Mouse (Mus musculus): ENCODE measurements around the gene Ccdc162. TPM values are rescaled to one million over a fixed set of nuclear protein-coding genes. Genes with fewer than 3 reads are reported as not detected.

The Ccdc162 gene
- polyA plus RNA-seq, 1 experiment from 2014 or later, result 0.70 TPM

DNA sequence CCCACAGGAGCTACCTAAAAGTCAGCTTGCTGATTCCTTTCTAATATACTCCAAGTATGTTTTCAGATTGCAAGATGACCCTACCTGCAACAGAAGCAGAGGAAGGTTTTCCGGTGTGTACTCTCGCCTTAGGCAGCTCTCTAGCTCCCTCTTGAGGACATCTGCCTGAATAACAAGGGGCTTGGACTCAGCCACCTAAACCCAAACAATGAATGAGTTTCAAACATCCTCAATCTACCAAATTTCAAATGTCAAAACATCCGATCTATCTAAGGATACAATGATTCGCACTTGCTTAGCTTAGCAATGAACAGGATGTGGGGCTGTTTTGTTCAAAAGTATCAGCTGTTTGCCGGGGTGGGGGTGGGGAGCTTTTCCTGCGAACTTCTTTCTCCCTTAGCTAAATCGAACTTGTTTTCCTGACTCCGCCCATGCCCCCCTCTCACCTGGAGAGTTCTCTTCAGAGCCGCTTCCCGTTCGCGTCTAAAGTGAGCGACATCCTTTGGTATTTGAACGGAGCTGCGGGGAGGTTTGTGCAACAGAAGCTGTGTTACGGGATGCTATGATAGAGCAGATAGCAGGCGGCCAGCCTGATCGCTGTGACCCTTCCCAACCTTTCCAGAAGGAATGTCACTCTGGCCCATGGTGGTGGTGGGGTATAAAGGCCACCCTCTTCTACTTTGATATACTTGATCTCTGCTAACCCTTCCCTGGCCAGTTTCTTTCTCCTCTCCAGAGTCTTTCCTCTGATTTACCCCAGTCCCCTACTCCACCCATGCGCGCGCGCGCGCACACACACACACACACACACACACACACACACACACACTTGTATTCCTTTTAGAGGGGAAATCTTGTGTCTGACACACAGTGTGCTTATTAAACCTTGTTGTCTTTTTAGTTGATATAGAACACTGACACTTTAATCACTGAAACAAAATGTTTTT is 26.2 kb downstream of the Ccdc162 start:
- peak; percentile 34; the same call in 1 of the 2 replicates for ATAC-seq
- H3K4me1 ChIP-seq (replicated peaks), result 0 out of 2 replicates have a peak, but pooled peaks cover 4% of the 10 kb centered on the region
- peaks cover 5% of the 10 kb centered on the region; the same call in 1 of the 2 replicates for H3K9me3 ChIP-seq
- H3K27me3 ChIP-seq, result peaks cover 14% of the 10 kb centered on the region; the same call in 1 of the 2 replicates
- WGBS, result 23% methylated on average over 24 of the region's 24 CpGs
- peak overlapping the region; percentile 55 for H3K9ac ChIP-seq (replicated peaks)
- H3K27ac ChIP-seq, result no peak overlapping the region
- peak overlapping the region; percentile 73 for H3K4me2 ChIP-seq (replicated peaks)
- peak overlapping the region; percentile 46 for H3K4me3 ChIP-seq (replicated peaks)
- H3K36me3 ChIP-seq, result no peaks in the 10 kb centered on the region

- H3K4me2 ChIP-seq (replicated peaks), result peak overlapping the region; percentile 14; the same call in 1 of the 2 replicates
Observed at GRCm38 (mm10) chr10:41684548-41684996, 31.9 kb downstream of the Ccdc162 start.

DNA sequence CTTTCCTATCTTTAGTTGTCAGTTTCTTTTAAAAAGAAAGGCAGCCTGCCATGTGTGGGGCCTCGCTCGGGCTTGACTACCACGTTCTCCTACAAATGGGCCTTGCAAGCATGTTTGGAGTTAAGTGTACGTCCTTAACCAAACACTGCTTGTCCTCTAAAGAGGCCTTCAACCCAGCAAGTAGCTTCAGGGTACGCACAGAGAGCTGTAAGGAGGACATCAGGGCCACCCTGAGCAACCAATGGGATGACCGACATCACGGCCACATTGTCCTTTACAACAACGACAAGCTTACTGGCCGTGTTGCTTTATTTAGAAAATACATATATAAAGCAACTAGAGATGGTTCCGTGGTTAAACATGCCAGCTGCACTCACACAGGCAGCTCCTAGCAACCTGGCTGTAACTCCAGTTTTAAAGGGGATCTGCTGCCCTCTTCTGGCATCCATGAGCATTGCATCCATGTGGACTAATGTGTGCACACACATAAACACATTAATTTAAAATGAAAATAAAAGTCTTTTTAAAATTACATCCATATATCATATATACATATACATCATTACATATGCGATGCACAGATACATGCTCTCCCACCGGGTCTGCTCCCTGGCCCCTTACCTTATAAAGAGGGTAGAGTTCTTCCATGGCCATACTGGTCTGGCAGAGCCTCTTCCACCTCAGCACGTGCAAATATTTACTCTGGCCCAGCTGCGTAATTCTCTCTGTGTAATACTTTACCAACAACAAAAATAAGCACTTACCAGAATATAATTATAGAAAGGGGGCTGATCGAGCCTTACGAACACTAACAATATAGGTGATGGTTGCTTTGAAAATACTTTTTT is 33.7 kb downstream of the Ccdc162 start:
- H3K27me3 ChIP-seq, result peaks cover 17% of the 10 kb centered on the region
- peaks cover 18% of the 10 kb centered on the region; the same call in 1 of the 2 replicates for H3K4me1 ChIP-seq (replicated peaks)
- peak; percentile 60 for ATAC-seq
- H3K36me3 ChIP-seq, result no peaks in the 10 kb centered on the region
- WGBS, result 39% methylated on average over 16 of the region's 16 CpGs
- H3K27ac ChIP-seq, result no peak overlapping the region
- H3K4me3 ChIP-seq (replicated peaks), result no peak overlapping the region
- H3K9me3 ChIP-seq, result peaks cover 4% of the 10 kb centered on the region; the same call in 1 of the 2 replicates
- no peak overlapping the region for H3K4me2 ChIP-seq (replicated peaks)
- no peak overlapping the region for H3K9ac ChIP-seq (replicated peaks)

More at GRCm38 (mm10) chr10:41684548-41684996, 31.9 kb downstream of the Ccdc162 start:
- Histone ChIP-seq H3K4me1 (replicated peaks) (0 out of 2 replicates have a peak, but pooled peaks cover 8% of the 10 kb centered on the region), H3K9me3 (peaks cover 5% of the 10 kb centered on the region; the same call in 1 of the 2 replicates), H3K27ac (no peak overlapping the region), H3K9ac (replicated peaks) (no peak overlapping the region), H3K27me3 (peaks cover 17% of the 10 kb centered on the region), H3K4me3 (replicated peaks) (no peak overlapping the region), H3K36me3 (no peaks in the 10 kb centered on the region)
- WGBS, result 7% methylated on average over 21 of the region's 21 CpGs
- no peak for ATAC-seq

- 0 out of 2 replicates have a peak overlapping the region, but pooled peaks have one; percentile 11 for H3K9ac ChIP-seq (replicated peaks)
- 16% methylated on average over 18 of the region's 18 CpGs for WGBS
Observed at GRCm38 (mm10) chr10:41678746-41679360, 37.6 kb downstream of the Ccdc162 start.

GRCm38 (mm10) chr10:41677396-41677795 is 39.0 kb downstream of the Ccdc162 start:
- Histone ChIP-seq H3K9ac (replicated peaks) (no peak overlapping the region), H3K4me2 (replicated peaks) (no peak overlapping the region), H3K36me3 (no peaks in the 10 kb centered on the region), H3K9me3 (no peaks in the 10 kb centered on the region), H3K4me3 (replicated peaks) (no peak overlapping the region), H3K27me3 (no peaks in the 10 kb centered on the region), H3K27ac (no peak overlapping the region), H3K4me1 (replicated peaks) (peaks cover 14% of the 10 kb centered on the region; the same call in 1 of the 2 replicates)
- WGBS, result 66% methylated on average over 8 of the region's 8 CpGs
- ATAC-seq, result no peak

More at GRCm38 (mm10) chr10:41678746-41679360, 37.6 kb downstream of the Ccdc162 start:
- Histone ChIP-seq H3K4me1 (replicated peaks) (peaks cover 17% of the 10 kb centered on the region; the same call in 1 of the 2 replicates), H3K27ac (0 out of 2 replicates have a peak overlapping the region, but pooled peaks have one; percentile 9), H3K36me3 (no peaks in the 10 kb centered on the region), H3K4me3 (replicated peaks) (peak overlapping the region; percentile 10), H3K9me3 (no peaks in the 10 kb centered on the region), H3K4me2 (replicated peaks) (peak overlapping the region; percentile 42), H3K27me3 (peaks cover 2% of the 10 kb centered on the region; the same call in 1 of the 2 replicates)
- ATAC-seq, result peak; percentile 82

- Histone ChIP-seq H3K9me3 (no peaks in the 10 kb centered on the region), H3K4me1 (replicated peaks) (peaks cover 14% of the 10 kb centered on the region; the same call in 1 of the 2 replicates), H3K36me3 (no peaks in the 10 kb centered on the region), H3K27ac (no peak overlapping the region), H3K27me3 (no peaks in the 10 kb centered on the region), H3K9ac (replicated peaks) (no peak overlapping the region), H3K4me2 (replicated peaks) (no peak overlapping the region), H3K4me3 (replicated peaks) (no peak overlapping the region)
- no peak for ATAC-seq
- 72% methylated on average over 6 of the region's 6 CpGs for WGBS
Observed at GRCm38 (mm10) chr10:41676661-41677061, 39.8 kb downstream of the Ccdc162 start.

DNA sequence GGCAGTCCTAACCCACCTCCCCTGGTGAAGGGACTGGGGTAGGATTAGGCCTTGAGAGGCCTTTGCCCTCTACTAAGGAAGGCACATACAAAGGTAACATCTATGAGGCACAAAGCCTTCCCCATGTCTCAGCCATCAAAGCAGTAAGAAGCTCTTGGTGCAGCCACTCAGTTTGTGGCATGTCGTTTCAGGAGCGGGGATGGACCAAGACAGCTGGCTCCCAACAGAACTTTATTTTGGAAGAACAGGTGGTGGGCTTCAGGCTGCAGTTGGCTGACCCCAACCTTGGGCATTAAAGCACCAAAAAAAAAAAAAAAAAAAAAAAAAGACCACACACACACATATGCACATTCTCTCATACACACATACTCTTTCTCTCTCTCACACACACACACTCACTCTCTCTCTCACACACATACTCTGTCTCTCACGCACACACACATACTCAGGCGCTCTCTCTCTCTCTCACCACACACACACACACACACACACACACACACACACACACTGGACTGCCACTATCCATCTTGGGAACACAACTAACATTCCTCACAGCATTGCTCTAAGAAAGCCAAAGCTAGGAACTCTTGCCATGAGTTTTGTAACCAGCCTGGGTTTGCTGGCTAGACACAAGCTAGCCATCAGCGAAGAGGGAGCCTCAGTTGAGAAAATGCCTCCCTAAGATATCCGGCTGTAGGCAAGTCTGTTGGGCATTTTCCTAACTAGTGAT is 40.4 kb downstream of the Ccdc162 start:
- H3K27ac ChIP-seq, result no peak overlapping the region
- no peaks in the 10 kb centered on the region for H3K36me3 ChIP-seq
- no peaks in the 10 kb centered on the region for H3K9me3 ChIP-seq
- no peak overlapping the region for H3K4me3 ChIP-seq (replicated peaks)
- ATAC-seq, result no peak
- H3K4me1 ChIP-seq (replicated peaks), result peaks cover 14% of the 10 kb centered on the region; the same call in 1 of the 2 replicates
- H3K27me3 ChIP-seq, result no peaks in the 10 kb centered on the region
- 89% methylated on average over 6 of the region's 6 CpGs for WGBS
- no peak overlapping the region for H3K9ac ChIP-seq (replicated peaks)
- H3K4me2 ChIP-seq (replicated peaks), result no peak overlapping the region

- Histone ChIP-seq H3K9me3 (no peaks in the 10 kb centered on the region), H3K4me3 (replicated peaks) (no peak overlapping the region), H3K27ac (no peak overlapping the region), H3K4me2 (replicated peaks) (no peak overlapping the region), H3K27me3 (no peaks in the 10 kb centered on the region), H3K9ac (replicated peaks) (no peak overlapping the region), H3K4me1 (replicated peaks) (peaks cover 14% of the 10 kb centered on the region; the same call in 1 of the 2 replicates), H3K36me3 (no peaks in the 10 kb centered on the region)
- WGBS, result 89% methylated on average over 6 of the region's 6 CpGs
- no peak for ATAC-seq
Observed at GRCm38 (mm10) chr10:41675243-41675642, 41.2 kb downstream of the Ccdc162 start.

DNA sequence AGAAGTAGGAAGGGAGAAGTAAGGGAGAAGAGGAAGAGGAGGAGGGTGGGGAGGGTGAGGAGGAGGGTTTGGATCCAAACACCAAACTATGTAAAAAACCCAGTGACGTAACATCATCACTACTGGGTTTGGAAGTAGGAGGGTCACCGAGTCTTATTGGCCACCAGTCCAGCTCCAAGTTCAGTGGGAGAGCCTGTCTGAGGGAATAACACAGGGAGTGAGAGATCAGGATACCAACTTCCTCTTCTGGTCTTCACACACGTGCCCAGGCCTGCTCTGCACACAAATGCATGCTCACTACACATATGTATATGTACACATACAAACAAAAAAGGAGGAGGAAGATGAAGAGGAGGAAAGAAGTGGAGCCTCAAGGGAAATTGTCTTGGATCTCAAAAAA is 42.1 kb downstream of the Ccdc162 start:
- H3K4me1 ChIP-seq (replicated peaks), result peaks cover 14% of the 10 kb centered on the region; the same call in 1 of the 2 replicates
- no peaks in the 10 kb centered on the region for H3K27me3 ChIP-seq
- ATAC-seq, result no peak
- H3K36me3 ChIP-seq, result no peaks in the 10 kb centered on the region
- no peak overlapping the region for H3K9ac ChIP-seq (replicated peaks)
- no peak overlapping the region for H3K27ac ChIP-seq
- H3K4me2 ChIP-seq (replicated peaks), result no peak overlapping the region
- 87% methylated on average over 3 of the region's 3 CpGs for WGBS
- H3K9me3 ChIP-seq, result no peaks in the 10 kb centered on the region
- no peak overlapping the region for H3K4me3 ChIP-seq (replicated peaks)

GRCm38 (mm10) chr10:41670196-41670595 is 46.2 kb downstream of the Ccdc162 start:
- no peak overlapping the region for H3K4me3 ChIP-seq (replicated peaks)
- 88% methylated on average over 5 of the region's 5 CpGs for WGBS
- no peak for ATAC-seq
- H3K36me3 ChIP-seq, result no peaks in the 10 kb centered on the region
- H3K27ac ChIP-seq, result no peak overlapping the region
- H3K9ac ChIP-seq (replicated peaks), result no peak overlapping the region
- H3K4me2 ChIP-seq (replicated peaks), result no peak overlapping the region
- no peaks in the 10 kb centered on the region for H3K9me3 ChIP-seq
- no peaks in the 10 kb centered on the region for H3K4me1 ChIP-seq (replicated peaks)
- no peaks in the 10 kb centered on the region for H3K27me3 ChIP-seq

Data from midbrain, embryonic 13.5 days (tissue).